Mouse (Mus musculus) lung, postnatal 0 days (tissue): ENCODE measurements around the gene Gm12695. TPM values are rescaled to one million over a fixed set of nuclear protein-coding genes. Genes with fewer than 3 reads are reported as not detected.

ENCODE experiments used
- ATAC-seq: fragments of 200-750 bp; cut with Nextera tagmentation; 2 replicates; pipeline ENCODE4 v1.8.0; 2017; ENCODE audit warnings: moderate library complexity
- DNase-seq: peaks from one replicate; pipeline ENCODE4 v3.0.0-alpha.2; 2016; ENCODE audit warnings: low spot score
- H3K27ac ChIP-seq: fragments of 300-500 bp; sonication (generic); 2 replicates; pipeline ENCODE4 v1.5.1; 2014; ENCODE audit warnings: antibody characterized with exemption, mild to moderate bottlenecking, low read length, mixed read lengths
- H3K27me3 ChIP-seq: fragments of 300-500 bp; sonication (generic); replicated peaks from 2 replicates; pipeline ENCODE4 v1.6.1; 2014; ENCODE audit warnings: low read length, mixed read lengths; ENCODE audit not compliant: insufficient read depth
- H3K36me3 ChIP-seq: fragments of 300-500 bp; sonication (generic); 2 replicates; pipeline ENCODE4 v1.6.1; 2014; ENCODE audit warnings: low read length, mixed read lengths; ENCODE audit not compliant: insufficient read depth
- H3K4me1 ChIP-seq: fragments of 300-500 bp; sonication (generic); 2 replicates; pipeline ENCODE4 v1.6.1; 2014; ENCODE audit warnings: antibody characterized with exemption, low read depth, low read length, mixed read lengths; ENCODE audit not compliant: insufficient read depth
- H3K4me2 ChIP-seq: fragments of 300-500 bp; sonication (generic); replicated peaks from 2 replicates; pipeline ENCODE4 v1.6.1; 2014; ENCODE audit warnings: low read depth, mild to moderate bottlenecking, low read length, moderate library complexity, mixed read lengths
- H3K4me3 ChIP-seq: fragments of 300-500 bp; sonication (generic); 2 replicates; pipeline ENCODE4 v1.5.1; 2014; ENCODE audit warnings: low read depth, low read length
- H3K9ac ChIP-seq: fragments of 300-500 bp; sonication (generic); replicated peaks from 2 replicates; pipeline ENCODE4 v1.6.1; 2014; ENCODE audit warnings: low read depth, mild to moderate bottlenecking
- H3K9me3 ChIP-seq: fragments of 300-500 bp; sonication (generic); 2 replicates; pipeline ENCODE4 v1.6.1; 2016; ENCODE audit warnings: low read length, mixed read lengths
- CTCF ChIP-seq: IDR thresholded peaks from 2 replicates; pipeline ENCODE4 v1.5.1; 2016; ENCODE audit warnings: antibody characterized with exemption, mild to moderate bottlenecking
- EP300 ChIP-seq: IDR thresholded peaks from 2 replicates; pipeline ENCODE4 v1.6.1; 2016; ENCODE audit warnings: antibody characterized with exemption, mild to moderate bottlenecking, control low read depth
- WGBS: fragments of 180-500 bp; shearing (Covaris S2); extraction: QIAGEN DNeasy Blood & Tissue Kit; methylation state at CpG from one replicate; pipeline ENCODE4 v1.1.7; 2014; 5-methylcytosine and 5-hydroxymethylcytosine counted together
- polyA plus RNA-seq: library from polyadenylated mRNA; unstranded; fragments of >200 nt; fragmentation: Nextera tagmentation; extraction: Ambion mirVana; gene quantifications from 2 replicates; pipeline ENCODE4 v1.2.1, GENCODE M21; 2015

The Gm12695 gene
- polyA plus RNA-seq, 1 experiment from 2014 or later, result 1.5 TPM

GRCm38 (mm10) chr4:96728211-96728610 is 56.8 kb downstream of the Gm12695 start:
- peak; percentile 30; the same call in 1 of the 2 replicates for ATAC-seq
- no peak for TF ChIP-seq CTCF
- TF ChIP-seq EP300, result peak; percentile 46; the same call in 1 of the 2 replicates
- no peaks in the 10 kb centered on the region for H3K4me1 ChIP-seq
- 43% methylated on average over 3 of the region's 3 CpGs for WGBS
- H3K27ac ChIP-seq, result no peak overlapping the region
- no peaks in the 10 kb centered on the region for H3K27me3 ChIP-seq
- no peak overlapping the region for H3K4me2 ChIP-seq
- H3K36me3 ChIP-seq, result no peaks in the 10 kb centered on the region
- H3K9ac ChIP-seq, result no peak overlapping the region
- H3K4me3 ChIP-seq, result no peak overlapping the region
- DNase-seq, result peak; percentile 55
- no peaks in the 10 kb centered on the region for H3K9me3 ChIP-seq

DNA sequence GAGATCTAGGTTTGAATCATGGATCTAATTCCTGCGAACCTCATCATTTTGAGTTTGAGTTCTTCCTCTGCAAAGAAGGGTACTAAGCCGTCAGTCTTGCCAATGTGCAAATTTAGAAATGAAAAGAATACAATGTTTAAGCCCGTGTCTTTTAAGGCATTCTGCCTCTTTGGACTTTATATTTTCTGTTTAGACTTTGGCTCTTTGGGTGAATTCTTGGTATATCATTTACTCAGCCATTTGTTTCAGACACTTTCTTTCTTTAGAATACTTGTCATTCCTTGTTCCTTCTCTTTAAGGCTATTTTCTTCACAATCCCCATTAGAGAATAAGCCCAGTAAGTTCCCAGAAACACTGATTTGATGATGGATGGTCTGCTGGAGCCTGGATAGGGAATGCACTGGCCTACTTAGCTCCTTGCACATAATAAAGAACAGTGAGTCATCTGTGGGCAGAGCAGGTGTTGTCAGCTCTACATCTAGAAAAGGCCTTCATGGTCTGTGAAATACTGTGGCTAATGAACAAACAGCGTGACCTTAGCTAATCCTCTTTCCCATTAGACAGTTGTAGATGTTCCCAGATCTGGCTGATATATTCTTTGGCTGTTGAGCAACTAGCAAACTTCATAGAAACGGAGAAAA is 59.5 kb downstream of the Gm12695 start:
- H3K4me3 ChIP-seq, result no peak overlapping the region
- no peak overlapping the region for H3K9ac ChIP-seq
- ATAC-seq (peak; percentile 95), DNase-seq (peak; percentile 80)
- no peak overlapping the region for H3K4me2 ChIP-seq
- H3K4me1 ChIP-seq, result no peaks in the 10 kb centered on the region
- H3K9me3 ChIP-seq, result no peaks in the 10 kb centered on the region
- H3K27ac ChIP-seq, result no peak overlapping the region
- TF ChIP-seq CTCF (no peak), EP300 (peak; percentile 84)
- no peaks in the 10 kb centered on the region for H3K27me3 ChIP-seq
- 50% methylated on average over 5 of the region's 5 CpGs for WGBS
- H3K36me3 ChIP-seq, result no peaks in the 10 kb centered on the region

GRCm38 (mm10) chr4:96722301-96722700 is 62.7 kb downstream of the Gm12695 start:
- Histone ChIP-seq H3K27ac (no peak overlapping the region), H3K27me3 (no peaks in the 10 kb centered on the region), H3K4me3 (no peak overlapping the region), H3K9me3 (no peaks in the 10 kb centered on the region), H3K4me1 (no peaks in the 10 kb centered on the region), H3K36me3 (no peaks in the 10 kb centered on the region), H3K9ac (no peak overlapping the region), H3K4me2 (no peak overlapping the region)
- ATAC-seq, result no peak
- TF ChIP-seq CTCF, result no peak
- 80% methylated on average over 2 of the region's 2 CpGs for WGBS
- DNase-seq, result no peak

- TF ChIP-seq EP300 (no peak), CTCF (no peak)
- no peak overlapping the region for H3K4me3 ChIP-seq
- 51% methylated on average over 4 of the region's 4 CpGs for WGBS
- no peak overlapping the region for H3K4me2 ChIP-seq
- H3K27ac ChIP-seq, result no peak overlapping the region
- DNase-seq (no peak), ATAC-seq (no peak)
- no peak overlapping the region for H3K9ac ChIP-seq
- no peaks in the 10 kb centered on the region for H3K4me1 ChIP-seq
- no peaks in the 10 kb centered on the region for H3K27me3 ChIP-seq
- no peaks in the 10 kb centered on the region for H3K9me3 ChIP-seq
- H3K36me3 ChIP-seq, result no peaks in the 10 kb centered on the region
These were observed 65.7 kb downstream of the Gm12695 start for GRCm38 (mm10) chr4:96718977-96719966.

GRCm38 (mm10) chr4:96718503-96718902 is 66.5 kb downstream of the Gm12695 start:
- Histone ChIP-seq H3K27ac (no peak overlapping the region), H3K36me3 (no peaks in the 10 kb centered on the region), H3K4me1 (no peaks in the 10 kb centered on the region), H3K4me2 (no peak overlapping the region), H3K27me3 (no peaks in the 10 kb centered on the region), H3K4me3 (no peak overlapping the region), H3K9me3 (no peaks in the 10 kb centered on the region), H3K9ac (no peak overlapping the region)
- no peak for TF ChIP-seq EP300
- TF ChIP-seq CTCF, result no peak
- ATAC-seq, result no peak
- DNase-seq, result no peak

GRCm38 (mm10) chr4:96705281-96705951 is 79.6 kb downstream of the Gm12695 start:
- Histone ChIP-seq H3K4me2 (no peak overlapping the region), H3K9me3 (no peaks in the 10 kb centered on the region), H3K27me3 (no peaks in the 10 kb centered on the region), H3K4me1 (no peaks in the 10 kb centered on the region), H3K4me3 (no peak overlapping the region), H3K36me3 (no peaks in the 10 kb centered on the region), H3K9ac (no peak overlapping the region), H3K27ac (no peak overlapping the region)
- no peak for TF ChIP-seq EP300
- TF ChIP-seq CTCF, result peak; percentile 60
- 66% methylated on average over 2 of the region's 2 CpGs for WGBS
- DNase-seq (peak; percentile 54), ATAC-seq (no peak)
